ENCODE assay signal across 7 mouse cellular contexts in the genomic region with DNA sequence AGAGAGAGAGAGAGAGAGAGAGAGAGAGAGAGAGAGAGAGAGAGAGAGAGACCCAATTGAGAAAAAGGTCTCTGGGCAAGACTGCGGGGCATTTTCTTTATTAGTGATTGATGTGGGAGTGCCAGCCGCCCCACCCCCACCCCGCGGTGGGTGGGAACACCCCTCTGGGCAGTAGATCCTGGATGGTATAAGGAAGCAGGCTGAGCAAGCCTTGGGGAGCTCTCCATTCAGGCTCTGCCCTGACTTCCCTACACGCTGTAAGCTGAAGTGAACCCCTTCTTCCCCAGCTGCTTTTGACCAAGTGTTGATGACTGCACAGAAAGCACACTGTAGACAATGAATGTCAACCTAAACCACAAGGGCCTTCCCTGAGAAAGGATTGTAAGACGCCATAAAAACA. TPM values are rescaled to one million over a fixed set of nuclear protein-coding genes. Genes with fewer than 3 reads are reported as not detected.
DNase-seq lines count a peak whose midpoint lies in the region; ATAC-seq and TF ChIP-seq lines count a peak whose summit lies in the region.

No protein-coding gene starts in this region.

- H3K4me2 ChIP-seq in lung, embryonic 16.5 days (ENCODE audit: low read depth, low read length) = peak overlapping the region; percentile 95; the same call in 1 of the 2 replicates
- H3K4me2 ChIP-seq in lung, postnatal 0 days (replicated peaks; ENCODE audit: low read depth, low read length) = no peak overlapping the region
- H3K4me2 ChIP-seq in embryonic facial prominence, embryonic 13.5 days = peak overlapping the region; percentile 99
- H3K4me2 ChIP-seq in stomach, embryonic 15.5 days = peak overlapping the region; percentile 19; the same call in 1 of the 2 replicates

- H3K27ac ChIP-seq in lung, embryonic 16.5 days (ENCODE audit: low read length) = no peak overlapping the region
- H3K27ac ChIP-seq in lung, postnatal 0 days (ENCODE audit: low read length) = no peak overlapping the region
- H3K27ac ChIP-seq in embryonic facial prominence, embryonic 13.5 days = peak overlapping the region; percentile 79
- H3K27ac ChIP-seq in limb, embryonic 10.5 days = peak overlapping the region; percentile 84
- H3K27ac ChIP-seq in stomach, embryonic 15.5 days = peak overlapping the region; percentile 32; the same call in 1 of the 2 replicates

- H3K4me1 ChIP-seq in lung, embryonic 16.5 days (replicated peaks; ENCODE audit: control insufficient read depth, insufficient read depth, low read length) = peaks cover 4% of the 10 kb centered on the region; the same call in 1 of the 2 replicates
- H3K4me1 ChIP-seq in lung, postnatal 0 days (ENCODE audit: insufficient read depth, low read depth, low read length) = no peaks in the 10 kb centered on the region
- peaks cover 48% of the 10 kb centered on the region for H3K4me1 ChIP-seq in embryonic facial prominence, embryonic 13.5 days
- peaks cover 50% of the 10 kb centered on the region for H3K4me1 ChIP-seq in limb, embryonic 10.5 days
- H3K4me1 ChIP-seq in stomach, embryonic 15.5 days = peaks cover 9% of the 10 kb centered on the region

- no peak for DNase-seq in lung, postnatal 0 days (ENCODE audit: low spot score)
- peak; percentile 47 for DNase-seq in limb, embryonic 10.5 days (ENCODE audit: low spot score)
- no peak for DNase-seq in adrenal gland, adult 8-10 months
- DNase-seq in kidney, postnatal 36 days = no peak

- no peak overlapping the region for H3K4me3 ChIP-seq in lung, embryonic 16.5 days (ENCODE audit: low read length)
- H3K4me3 ChIP-seq in lung, postnatal 0 days (ENCODE audit: low read depth, low read length) = no peak overlapping the region
- H3K4me3 ChIP-seq in embryonic facial prominence, embryonic 13.5 days = no peak overlapping the region
- H3K4me3 ChIP-seq in limb, embryonic 10.5 days = peak overlapping the region; percentile 75
- H3K4me3 ChIP-seq in stomach, embryonic 15.5 days (replicated peaks) = no peak overlapping the region

- no peak for TF ChIP-seq EP300 in lung, postnatal 0 days (IDR thresholded peaks at IDR 0.05)

- H3K9ac ChIP-seq in lung, embryonic 16.5 days (ENCODE audit: low read length) = no peak overlapping the region
- no peak overlapping the region for H3K9ac ChIP-seq in lung, postnatal 0 days (replicated peaks; ENCODE audit: low read depth)
- H3K9ac ChIP-seq in embryonic facial prominence, embryonic 13.5 days = no peak overlapping the region
- no peak overlapping the region for H3K9ac ChIP-seq in stomach, embryonic 15.5 days

- 29% methylated on average over 6 of the region's 6 CpGs for WGBS in lung, embryonic 16.5 days
- 27% methylated on average over 6 of the region's 6 CpGs for WGBS in lung, postnatal 0 days
- 8% methylated on average over 6 of the region's 6 CpGs for WGBS in embryonic facial prominence, embryonic 13.5 days
- WGBS in limb, embryonic 10.5 days = 16% methylated on average over 6 of the region's 6 CpGs
- WGBS in stomach, embryonic 15.5 days = 24% methylated on average over 6 of the region's 6 CpGs

- 0 out of 2 replicates have a peak, but pooled peaks cover 2% of the 10 kb centered on the region for H3K9me3 ChIP-seq in lung, embryonic 16.5 days (ENCODE audit: control insufficient read depth, low read length)
- no peaks in the 10 kb centered on the region for H3K9me3 ChIP-seq in lung, postnatal 0 days (ENCODE audit: low read length)
- no peaks in the 10 kb centered on the region for H3K9me3 ChIP-seq in embryonic facial prominence, embryonic 13.5 days
- H3K9me3 ChIP-seq in limb, embryonic 10.5 days (replicated peaks) = no peaks in the 10 kb centered on the region
- H3K9me3 ChIP-seq in stomach, embryonic 15.5 days = no peaks in the 10 kb centered on the region

- ATAC-seq in lung, embryonic 16.5 days (ENCODE audit: low read depth) = no peak
- no peak for ATAC-seq in lung, postnatal 0 days
- no peak for ATAC-seq in embryonic facial prominence, embryonic 13.5 days (ENCODE audit: insufficient number of reproducible peaks, insufficient read depth, low FRiP score, low TSS enrichment, low read depth)
- no peak for ATAC-seq in stomach, embryonic 15.5 days (ENCODE audit: insufficient read depth, low FRiP score, low read depth)

- H3K36me3 ChIP-seq in lung, embryonic 16.5 days (ENCODE audit: control insufficient read depth, insufficient read depth, low read length) = no peaks in the 10 kb centered on the region
- no peaks in the 10 kb centered on the region for H3K36me3 ChIP-seq in lung, postnatal 0 days (ENCODE audit: insufficient read depth, low read length)
- no peaks in the 10 kb centered on the region for H3K36me3 ChIP-seq in embryonic facial prominence, embryonic 13.5 days
- H3K36me3 ChIP-seq in limb, embryonic 10.5 days = no peaks in the 10 kb centered on the region
- H3K36me3 ChIP-seq in stomach, embryonic 15.5 days = no peaks in the 10 kb centered on the region

- H3K27me3 ChIP-seq in lung, embryonic 16.5 days (ENCODE audit: control insufficient read depth, insufficient read depth, low read depth, low read length) = peaks cover 8% of the 10 kb centered on the region; the same call in 1 of the 2 replicates
- H3K27me3 ChIP-seq in lung, postnatal 0 days (replicated peaks; ENCODE audit: insufficient read depth, low read length) = no peaks in the 10 kb centered on the region
- H3K27me3 ChIP-seq in embryonic facial prominence, embryonic 13.5 days = 0 out of 2 replicates have a peak, but pooled peaks cover 3% of the 10 kb centered on the region
- H3K27me3 ChIP-seq in limb, embryonic 10.5 days (ENCODE audit: low read depth, poor library complexity, severe bottlenecking) = peaks cover 32% of the 10 kb centered on the region
- H3K27me3 ChIP-seq in stomach, embryonic 15.5 days (replicated peaks) = no peaks in the 10 kb centered on the region

- no peak for TF ChIP-seq CTCF in lung, postnatal 0 days (IDR thresholded peaks at IDR 0.05)

RNA-seq across cellular contexts. Expression of gene Vgll4, which starts 0.6 kb away (rescaled TPM):
- polyA plus RNA-seq in lung, embryonic 16.5 days (2015; fragmentation: Nextera tagmentation; extraction: Ambion mirVana) = 152 and 155 TPM in 2 replicates
- 104 and 108 TPM in 2 replicates for polyA plus RNA-seq in lung, postnatal 0 days (2015; fragmentation: Nextera tagmentation; extraction: Ambion mirVana)
- 148 TPM in 2 replicates for polyA plus RNA-seq in embryonic facial prominence, embryonic 13.5 days (2015; fragmentation: Nextera tagmentation; extraction: Ambion mirVana)
- polyA plus RNA-seq in limb, embryonic 10.5 days (2016; fragmentation: Nextera tagmentation; extraction: Ambion mirVana) = 114 and 129 TPM in 2 replicates
- 80.5 and 87.0 TPM in 2 replicates for polyA plus RNA-seq in stomach, embryonic 15.5 days (2015; fragmentation: Nextera tagmentation; extraction: Ambion mirVana)
- 10 to 100 TPM; 43.0 to 49.5 (median 45.6) TPM for total RNA-seq in adrenal gland, adult 8-10 months (2022)

Comparison
In these comparisons a context has a peak if more than half of its experiments do, and no peak if none do; other contexts are left out.
1. H3K27ac ChIP-seq: peak in embryonic facial prominence, embryonic 13.5 days (single experiment), limb, embryonic 10.5 days (single experiment) and stomach, embryonic 15.5 days (single experiment); none in lung, embryonic 16.5 days (single experiment) and lung, postnatal 0 days (single experiment).